Mouse (Mus musculus): ENCODE results near the gene Wdr24.

Wdr24 gene

DNA sequence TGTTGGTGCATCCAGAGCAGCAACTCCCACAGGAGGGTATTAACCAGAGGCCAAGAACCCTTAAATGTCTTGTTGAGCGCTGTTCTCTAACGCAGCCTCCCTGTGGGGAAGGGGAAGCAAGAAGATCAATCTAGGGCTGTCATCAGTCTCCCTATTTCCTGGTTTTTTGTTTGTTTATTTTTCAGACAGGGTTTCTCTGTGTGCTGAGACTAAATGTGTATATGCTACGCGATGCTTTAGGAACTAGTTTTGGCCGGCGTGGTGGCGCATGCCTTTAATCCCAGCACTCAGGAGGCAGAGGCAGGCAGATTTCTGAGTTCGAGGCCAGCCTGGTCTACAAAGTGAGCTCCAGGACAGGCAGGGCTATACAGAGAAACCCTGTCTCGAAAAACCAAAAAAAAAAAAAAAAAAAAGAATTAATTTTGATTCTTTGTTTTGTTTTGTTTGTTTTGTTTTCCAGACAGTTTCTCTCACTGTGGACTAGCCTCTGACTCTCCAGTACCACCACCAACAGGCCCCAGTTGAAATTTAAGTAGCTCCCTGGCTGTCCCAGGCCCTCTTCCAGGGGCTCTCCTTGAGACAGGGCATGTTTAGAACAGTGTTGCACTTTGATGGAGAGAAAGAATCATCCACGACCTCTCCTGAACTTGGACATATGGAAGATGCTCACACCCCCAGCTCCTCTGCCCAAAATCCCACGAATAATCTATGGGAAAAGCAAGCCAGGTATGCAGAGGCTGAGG is 50.1 kb downstream of the Wdr24 start:
- ATAC-seq (ENCODE audit: insufficient number of reproducible peaks, low FRiP score, low TSS enrichment): no peak

- no peak for ATAC-seq (ENCODE audit: insufficient number of reproducible peaks, low FRiP score, low TSS enrichment)
These were observed 50.8 kb downstream of the Wdr24 start for GRCm38 (mm10) chr17:25874148-25874720.

DNA sequence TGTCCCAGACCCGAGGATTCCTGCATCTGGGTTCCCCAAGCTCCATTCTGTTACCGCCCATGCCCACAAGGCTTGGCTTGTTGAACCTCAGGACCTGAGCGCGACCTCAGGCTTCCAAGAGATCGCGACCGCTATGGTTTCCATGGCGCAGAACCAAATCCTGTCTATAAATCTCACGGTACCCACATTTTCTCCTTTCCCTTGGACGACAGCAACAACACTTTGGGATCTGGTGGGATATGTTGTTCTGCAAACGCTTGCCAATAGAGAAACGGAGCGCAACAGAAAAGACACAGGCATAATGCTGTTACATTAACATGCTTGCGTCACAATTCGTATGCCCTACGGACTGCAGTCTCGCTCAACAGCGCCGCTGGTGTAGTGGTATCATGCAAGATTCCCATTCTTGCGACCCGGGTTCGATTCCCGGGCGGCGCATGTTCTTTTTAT is 51.3 kb downstream of the Wdr24 start, which contains the start of gene Mettl26:
Gene Mettl26, plus strand, starts transcription at position 354 of the 450 bp plus-strand sequence.
- ATAC-seq (ENCODE audit: insufficient number of reproducible peaks, low FRiP score, low TSS enrichment): peak; percentile 38; the same call in 1 of the 2 replicates

DNA sequence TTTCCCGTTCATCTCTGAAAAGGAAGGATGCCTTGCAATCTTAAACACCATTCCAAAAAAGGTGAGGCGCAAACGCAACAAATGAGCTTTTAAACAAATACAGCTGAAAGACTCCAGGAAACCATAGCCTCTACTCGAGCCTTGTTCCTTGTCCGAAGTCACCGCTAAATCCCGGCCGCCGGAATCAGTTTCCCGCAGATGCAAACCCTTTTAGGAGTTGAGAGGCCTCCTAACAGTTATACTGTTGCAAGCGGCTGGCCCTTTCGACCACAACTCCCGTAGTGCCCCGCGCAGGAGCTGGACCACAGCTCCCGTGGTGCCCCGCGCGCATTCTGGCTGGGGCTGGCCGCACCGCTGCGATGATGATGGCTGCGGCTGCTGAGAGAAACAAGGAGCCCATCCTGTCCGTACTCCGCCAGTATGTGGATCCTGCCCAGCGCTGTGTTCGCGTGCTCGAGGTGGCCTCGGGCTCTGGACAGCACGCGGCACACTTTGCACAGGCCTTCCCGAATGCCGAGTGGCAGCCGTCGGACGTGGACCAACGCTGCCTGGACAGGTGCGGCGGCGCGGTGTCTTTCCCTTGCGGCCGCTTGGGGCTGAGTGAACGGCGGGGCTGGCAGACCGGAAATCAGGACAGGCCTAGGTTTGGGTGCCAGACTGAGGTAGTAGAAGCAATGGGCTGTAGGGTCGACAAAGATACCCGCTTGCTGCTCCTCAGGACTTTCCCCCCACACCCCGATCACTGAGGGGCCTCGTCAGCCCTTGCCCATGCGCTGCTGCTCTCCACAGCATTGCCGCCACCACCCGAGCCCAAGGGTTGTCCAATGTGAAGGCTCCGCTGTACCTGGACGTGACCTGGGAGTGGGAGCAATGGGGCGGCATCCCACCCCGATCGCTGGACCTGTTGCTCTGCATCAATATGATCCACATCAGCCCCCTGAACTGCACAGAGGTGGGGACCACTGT is 52.0 kb downstream of the Wdr24 start:
- peak; percentile 80; the same call in 1 of the 2 replicates for ATAC-seq (ENCODE audit: insufficient number of reproducible peaks, low FRiP score, low TSS enrichment)

DNA sequence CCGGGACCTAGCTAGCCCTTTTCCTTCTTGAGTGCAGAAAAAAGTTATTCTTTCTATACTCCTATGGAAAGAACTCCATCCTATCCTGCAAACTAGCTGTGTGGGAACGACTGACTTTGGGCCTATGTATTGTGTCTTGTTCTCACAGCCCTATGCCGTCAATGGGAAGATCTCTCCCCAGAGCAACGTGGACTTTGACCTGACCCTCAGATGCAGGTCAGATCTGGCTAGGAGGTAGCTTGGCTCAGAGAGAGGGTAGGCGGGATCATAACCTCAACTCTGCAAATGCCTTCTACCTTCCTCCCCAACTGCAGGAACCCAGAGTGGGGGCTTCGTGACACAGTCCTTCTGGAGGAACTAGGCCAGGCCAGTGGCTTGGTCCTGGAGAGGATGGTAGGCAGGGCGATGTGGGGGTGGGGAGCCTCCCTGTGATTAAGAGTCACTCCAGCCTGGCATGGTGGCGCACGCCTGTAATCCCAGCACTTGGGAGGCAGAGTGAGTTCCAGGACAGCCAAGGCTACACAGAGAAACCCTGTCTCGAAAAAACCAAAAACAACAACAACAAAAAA is 53.0 kb downstream of the Wdr24 start:
- no peak for ATAC-seq (ENCODE audit: insufficient number of reproducible peaks, low FRiP score, low TSS enrichment)

- no peak for ATAC-seq (ENCODE audit: insufficient number of reproducible peaks, low FRiP score, low TSS enrichment)
These were observed 53.6 kb downstream of the Wdr24 start for GRCm38 (mm10) chr17:25877025-25877424.

- no peak for ATAC-seq (ENCODE audit: insufficient number of reproducible peaks, low FRiP score, low TSS enrichment)
These were observed 54.5 kb downstream of the Wdr24 start for GRCm38 (mm10) chr17:25877741-25878610.

Measured in cerebellum, adult (tissue).